Mouse (Mus musculus): ENCODE measurements at regions not wholly inside any gene's neighbourhood (a gene's known extent, or its start where the extent isn't known, plus 50 kb on each side); places are given as distances from the start of the nearest gene placed in this dataset.
A peak's percentile ranks its signal among the peaks of the same experiment; 100 is the strongest.

DNA sequence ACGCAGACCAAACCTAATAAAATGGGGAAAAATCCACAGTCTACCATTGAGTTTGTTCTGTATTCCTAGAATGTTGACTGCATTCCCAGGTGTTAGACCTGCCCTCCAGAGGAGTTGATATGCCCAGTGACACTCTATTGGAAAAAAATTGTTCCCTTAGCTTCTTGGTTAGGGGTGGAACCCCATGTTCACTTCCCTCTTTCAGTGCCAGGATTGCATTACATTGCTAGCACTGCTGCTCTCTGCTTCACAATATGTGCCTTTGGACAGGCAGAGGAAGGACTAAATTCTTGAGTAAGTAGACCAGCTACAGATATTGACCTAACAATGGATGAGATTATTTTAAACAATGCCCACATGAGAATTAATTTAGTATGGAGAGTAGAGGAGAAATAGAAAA is 607.3 kb upstream of the Nr5a2 start:
- no peak for ATAC-seq (ENCODE audit: insufficient number of reproducible peaks, insufficient read depth, low FRiP score, low read depth)
- Histone ChIP-seq H3K27ac (replicated peaks in 1 of 2; ENCODE audit: control insufficient read depth in 1 of 2, insufficient read depth in 1 of 2, low read depth in 2 of 2, low read length in 2 of 2) (no peak overlapping the region), H3K9ac (ENCODE audit: low read length) (no peak overlapping the region), H3K27me3 (ENCODE audit: control insufficient read depth, insufficient read depth, low read length) (no peaks in the 10 kb centered on the region), H3K9me3 (ENCODE audit: control insufficient read depth, low read length) (no peaks in the 10 kb centered on the region), H3K4me2 (ENCODE audit: low read length) (no peak overlapping the region), H3K36me3 (ENCODE audit: control insufficient read depth, insufficient read depth, low read length) (no peaks in the 10 kb centered on the region), H3K4me3 (ENCODE audit: control insufficient read depth in 1 of 2, insufficient read depth in 1 of 2, low read depth in 1 of 2, low read length in 2 of 2) (no peak overlapping the region), H3K4me1 (ENCODE audit: control insufficient read depth in 2 of 2, insufficient read depth in 2 of 2, low read length in 2 of 2) (no peaks in the 10 kb centered on the region)
- 97% methylated on average over 1 of the region's 1 CpGs for WGBS

DNA sequence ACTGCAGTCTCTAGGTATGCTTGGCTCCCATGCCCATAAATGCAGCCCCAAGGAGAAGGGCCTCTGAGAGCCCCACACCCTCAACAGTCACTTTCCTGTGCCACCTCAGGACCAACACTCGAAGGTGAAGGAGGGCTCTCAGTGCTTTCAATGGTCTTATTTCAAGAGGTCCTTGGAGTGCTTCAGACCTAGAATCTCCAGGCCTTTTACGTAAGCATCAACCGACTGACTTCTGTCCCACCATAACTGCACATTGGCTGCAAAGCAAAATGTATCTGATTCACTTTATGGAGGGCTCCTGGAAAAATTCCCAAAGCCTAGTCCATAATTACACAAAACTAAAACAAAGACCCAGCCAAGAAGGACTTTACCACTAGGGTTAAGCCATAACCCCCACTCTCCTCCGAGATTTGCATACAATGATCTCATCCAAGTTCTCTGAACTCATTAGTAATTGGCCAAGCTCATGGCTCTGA is 605.4 kb upstream of the Nr5a2 start:
- Histone ChIP-seq H3K9ac (ENCODE audit: low read length) (no peak overlapping the region), H3K27ac (replicated peaks in 1 of 2; ENCODE audit: control insufficient read depth in 1 of 2, insufficient read depth in 1 of 2, low read depth in 2 of 2, low read length in 2 of 2) (no peak overlapping the region), H3K4me1 (ENCODE audit: control insufficient read depth in 2 of 2, insufficient read depth in 2 of 2, low read length in 2 of 2) (peaks cover 2 to 4% of the 10 kb centered on the region in 2 experiments; a peak in 2 of 4 replicates), H3K36me3 (ENCODE audit: control insufficient read depth, insufficient read depth, low read length) (no peaks in the 10 kb centered on the region), H3K4me3 (ENCODE audit: control insufficient read depth in 1 of 2, insufficient read depth in 1 of 2, low read depth in 1 of 2, low read length in 2 of 2) (no peak overlapping the region), H3K9me3 (ENCODE audit: control insufficient read depth, low read length) (no peaks in the 10 kb centered on the region), H3K4me2 (ENCODE audit: low read length) (no peak overlapping the region), H3K27me3 (ENCODE audit: control insufficient read depth, insufficient read depth, low read length) (no peaks in the 10 kb centered on the region)
- no peak for ATAC-seq (ENCODE audit: insufficient number of reproducible peaks, insufficient read depth, low FRiP score, low read depth)
- 73% methylated on average over 4 of the region's 4 CpGs for WGBS

DNA sequence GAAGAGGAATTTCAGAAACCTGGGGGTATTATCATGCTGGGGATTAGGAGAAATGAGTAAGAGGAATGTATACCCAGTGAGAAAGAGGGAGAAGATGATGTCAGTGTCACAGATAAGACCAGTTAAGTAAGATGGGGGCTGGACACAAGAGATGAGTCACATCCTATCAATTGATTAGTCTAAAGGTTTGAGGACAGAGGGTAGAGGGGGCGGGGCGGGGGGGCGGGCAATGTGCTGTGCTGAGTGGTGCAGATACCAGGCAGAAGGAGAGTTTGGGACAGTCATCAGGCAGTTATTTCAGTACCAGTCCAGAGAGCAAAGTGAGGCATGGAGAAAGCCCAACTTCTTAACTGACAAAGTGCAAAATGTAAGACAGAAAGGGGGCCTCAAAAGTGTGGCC is 601.4 kb upstream of the Nr5a2 start:
- 38% methylated on average over 3 of the region's 3 CpGs for WGBS
- peaks cover 5 to 9% of the 10 kb centered on the region in 2 experiments; a peak in 3 of 4 replicates for H3K4me1 ChIP-seq (ENCODE audit: control insufficient read depth in 2 of 2, insufficient read depth in 2 of 2, low read length in 2 of 2)
- no peaks in the 10 kb centered on the region for H3K9me3 ChIP-seq (ENCODE audit: control insufficient read depth, low read length)
- no peaks in the 10 kb centered on the region for H3K27me3 ChIP-seq (ENCODE audit: control insufficient read depth, insufficient read depth, low read length)
- H3K27ac ChIP-seq (replicated peaks in 1 of 2; ENCODE audit: control insufficient read depth in 1 of 2, insufficient read depth in 1 of 2, low read depth in 2 of 2, low read length in 2 of 2): peak overlapping the region in 1 of 2 experiments; percentile 41; a peak in 3 of 4 replicates
- no peak overlapping the region for H3K9ac ChIP-seq (ENCODE audit: low read length)
- no peak for ATAC-seq (ENCODE audit: insufficient number of reproducible peaks, insufficient read depth, low FRiP score, low read depth)
- no peaks in the 10 kb centered on the region for H3K36me3 ChIP-seq (ENCODE audit: control insufficient read depth, insufficient read depth, low read length)
- H3K4me2 ChIP-seq (ENCODE audit: low read length): no peak overlapping the region
- no peak overlapping the region for H3K4me3 ChIP-seq (ENCODE audit: control insufficient read depth in 1 of 2, insufficient read depth in 1 of 2, low read depth in 1 of 2, low read length in 2 of 2)

DNA sequence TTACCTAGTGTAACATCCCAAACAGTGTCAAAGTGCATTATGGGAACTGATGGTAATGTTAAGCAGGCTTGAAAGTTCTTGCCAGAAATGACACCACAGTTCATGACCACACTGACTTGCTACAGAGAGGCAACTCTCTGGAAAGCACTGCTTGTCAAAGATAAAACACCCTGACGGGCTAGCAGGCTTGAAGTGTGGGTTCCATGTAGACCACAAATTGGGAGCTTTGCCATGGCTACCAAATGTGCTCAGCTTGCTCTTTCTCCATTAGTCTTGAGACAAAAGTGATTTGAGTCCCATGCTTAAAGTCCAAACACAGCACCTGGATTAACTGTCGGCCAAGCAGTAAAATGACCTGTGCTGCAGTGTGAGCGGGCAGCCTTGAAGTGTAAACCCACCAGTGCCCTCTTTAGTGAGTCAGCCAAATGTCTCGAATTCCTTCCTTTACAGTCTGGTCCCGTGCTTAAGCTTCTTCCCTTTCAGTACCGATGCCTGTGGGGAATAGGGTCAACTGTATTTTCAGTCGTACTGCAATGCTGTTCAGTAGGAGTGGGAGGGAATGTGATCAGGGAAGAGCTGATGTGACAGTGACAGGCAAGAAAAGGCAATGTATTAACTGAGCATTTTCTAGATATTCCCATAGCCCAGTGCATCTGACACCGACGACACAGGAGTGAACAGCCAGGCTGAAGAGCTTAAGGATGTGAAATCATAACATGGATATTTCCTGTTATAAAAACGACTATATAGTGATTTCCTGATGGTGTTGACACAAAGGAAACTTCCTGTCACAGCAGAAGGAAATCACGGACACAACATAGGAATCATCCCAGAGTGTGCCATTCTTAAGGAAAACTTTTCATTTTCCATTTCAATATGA is 600.4 kb upstream of the Nr5a2 start:
- H3K9me3 ChIP-seq (ENCODE audit: control insufficient read depth, low read length): no peaks in the 10 kb centered on the region
- H3K27me3 ChIP-seq (ENCODE audit: control insufficient read depth, insufficient read depth, low read length): no peaks in the 10 kb centered on the region
- no peak overlapping the region; the same call in 1 of the 2 replicates for H3K4me2 ChIP-seq (ENCODE audit: low read length)
- H3K4me1 ChIP-seq (ENCODE audit: control insufficient read depth in 2 of 2, insufficient read depth in 2 of 2, low read length in 2 of 2): peaks cover 5 to 9% of the 10 kb centered on the region in 2 experiments; a peak in 3 of 4 replicates
- H3K27ac ChIP-seq (replicated peaks in 1 of 2; ENCODE audit: control insufficient read depth in 1 of 2, insufficient read depth in 1 of 2, low read depth in 2 of 2, low read length in 2 of 2): peak overlapping the region; percentile 55 to 62
- H3K9ac ChIP-seq (ENCODE audit: low read length): no peak overlapping the region
- no peaks in the 10 kb centered on the region for H3K36me3 ChIP-seq (ENCODE audit: control insufficient read depth, insufficient read depth, low read length)
- H3K4me3 ChIP-seq (ENCODE audit: control insufficient read depth in 1 of 2, insufficient read depth in 1 of 2, low read depth in 1 of 2, low read length in 2 of 2): no peak overlapping the region
- no peak; the same call in 1 of the 2 replicates for ATAC-seq (ENCODE audit: insufficient number of reproducible peaks, insufficient read depth, low FRiP score, low read depth)
- WGBS: 27% methylated on average over 11 of the region's 11 CpGs

DNA sequence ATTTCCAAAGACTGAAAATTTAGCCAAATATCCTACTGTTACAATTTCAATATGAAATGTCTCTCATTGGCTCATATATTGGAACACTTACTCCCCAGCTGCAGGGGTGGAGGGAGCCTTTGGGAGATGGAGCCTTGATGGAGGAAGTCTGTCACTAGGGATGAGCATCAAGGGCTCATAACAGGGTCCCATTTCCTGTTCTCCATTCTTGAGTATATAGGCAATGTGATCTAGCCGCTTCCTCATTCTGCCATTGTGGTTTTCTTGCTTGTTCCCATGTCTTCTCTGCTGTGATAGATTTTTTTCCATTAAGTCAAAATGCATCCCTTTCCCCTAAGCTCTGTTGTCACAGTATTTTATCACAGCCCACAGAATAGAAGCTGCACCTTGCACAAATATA is 589.4 kb upstream of the Nr5a2 start:
- Histone ChIP-seq H3K27ac (replicated peaks in 1 of 2; ENCODE audit: control insufficient read depth in 1 of 2, insufficient read depth in 1 of 2, low read depth in 2 of 2, low read length in 2 of 2) (no peak overlapping the region), H3K4me1 (ENCODE audit: control insufficient read depth in 2 of 2, insufficient read depth in 2 of 2, low read length in 2 of 2) (no peaks in the 10 kb centered on the region), H3K27me3 (ENCODE audit: control insufficient read depth, insufficient read depth, low read length) (no peaks in the 10 kb centered on the region), H3K9me3 (ENCODE audit: control insufficient read depth, low read length) (no peaks in the 10 kb centered on the region), H3K9ac (ENCODE audit: low read length) (no peak overlapping the region), H3K4me2 (ENCODE audit: low read length) (no peak overlapping the region), H3K36me3 (ENCODE audit: control insufficient read depth, insufficient read depth, low read length) (no peaks in the 10 kb centered on the region), H3K4me3 (ENCODE audit: control insufficient read depth in 1 of 2, insufficient read depth in 1 of 2, low read depth in 1 of 2, low read length in 2 of 2) (no peak overlapping the region)
- WGBS: 78% methylated on average over 1 of the region's 1 CpGs
- no peak for ATAC-seq (ENCODE audit: insufficient number of reproducible peaks, insufficient read depth, low FRiP score, low read depth)

DNA sequence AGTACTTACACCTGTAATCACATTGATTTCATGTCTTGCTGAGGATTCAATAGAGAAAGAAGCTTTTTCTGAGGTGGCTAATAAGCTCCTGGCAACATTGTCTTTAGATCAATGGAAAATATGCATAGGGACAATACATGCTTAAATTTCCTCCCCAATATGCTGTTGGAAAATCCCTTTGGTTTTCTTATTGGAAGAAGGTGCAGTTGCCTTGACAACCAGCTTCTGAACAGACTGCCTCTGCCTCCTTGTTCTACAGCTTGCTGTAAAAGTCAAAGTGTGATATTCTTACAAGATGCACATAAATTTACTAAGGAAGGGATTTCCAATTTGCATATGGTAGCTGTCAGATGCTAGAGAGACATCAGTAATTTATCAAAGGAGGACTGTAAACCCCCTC is 585.4 kb upstream of the Nr5a2 start:
- H3K4me2 ChIP-seq (ENCODE audit: low read length): no peak overlapping the region
- H3K27me3 ChIP-seq (ENCODE audit: control insufficient read depth, insufficient read depth, low read length): no peaks in the 10 kb centered on the region
- no peaks in the 10 kb centered on the region for H3K4me1 ChIP-seq (ENCODE audit: control insufficient read depth in 2 of 2, insufficient read depth in 2 of 2, low read length in 2 of 2)
- ATAC-seq (ENCODE audit: insufficient number of reproducible peaks, insufficient read depth, low FRiP score, low read depth): no peak
- no peak overlapping the region for H3K27ac ChIP-seq (replicated peaks in 1 of 2; ENCODE audit: control insufficient read depth in 1 of 2, insufficient read depth in 1 of 2, low read depth in 2 of 2, low read length in 2 of 2)
- H3K9me3 ChIP-seq (ENCODE audit: control insufficient read depth, low read length): no peaks in the 10 kb centered on the region
- no peak overlapping the region for H3K9ac ChIP-seq (ENCODE audit: low read length)
- H3K4me3 ChIP-seq (ENCODE audit: control insufficient read depth in 1 of 2, insufficient read depth in 1 of 2, low read depth in 1 of 2, low read length in 2 of 2): no peak overlapping the region
- no peaks in the 10 kb centered on the region for H3K36me3 ChIP-seq (ENCODE audit: control insufficient read depth, insufficient read depth, low read length)

DNA sequence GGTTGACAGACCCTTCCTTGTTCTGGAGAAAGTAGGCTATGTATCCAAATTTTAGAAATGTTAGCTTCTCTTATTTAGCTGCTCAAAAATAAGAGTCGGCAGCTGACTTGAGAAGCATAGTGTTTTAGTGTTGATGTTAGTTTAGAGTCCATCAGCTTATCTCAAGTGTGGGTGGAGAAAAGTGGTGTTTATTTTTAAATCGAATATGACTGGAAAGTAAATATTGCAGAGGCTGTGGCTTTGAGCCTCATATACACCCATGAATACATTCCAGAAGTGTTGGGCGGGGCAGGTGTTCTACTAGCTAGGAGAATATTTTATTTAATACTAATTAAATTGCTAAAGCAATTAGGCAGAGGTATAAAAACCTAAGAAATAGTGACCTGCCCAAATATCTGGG is 583.6 kb upstream of the Nr5a2 start:
- Histone ChIP-seq H3K9ac (ENCODE audit: low read length) (no peak overlapping the region), H3K4me1 (ENCODE audit: control insufficient read depth in 2 of 2, insufficient read depth in 2 of 2, low read length in 2 of 2) (no peaks in the 10 kb centered on the region), H3K4me3 (ENCODE audit: control insufficient read depth in 1 of 2, insufficient read depth in 1 of 2, low read depth in 1 of 2, low read length in 2 of 2) (no peak overlapping the region), H3K36me3 (ENCODE audit: control insufficient read depth, insufficient read depth, low read length) (no peaks in the 10 kb centered on the region), H3K27me3 (ENCODE audit: control insufficient read depth, insufficient read depth, low read length) (no peaks in the 10 kb centered on the region), H3K9me3 (ENCODE audit: control insufficient read depth, low read length) (no peaks in the 10 kb centered on the region), H3K27ac (replicated peaks in 1 of 2; ENCODE audit: control insufficient read depth in 1 of 2, insufficient read depth in 1 of 2, low read depth in 2 of 2, low read length in 2 of 2) (no peak overlapping the region), H3K4me2 (ENCODE audit: low read length) (no peak overlapping the region)
- WGBS: 58% methylated on average over 3 of the region's 3 CpGs
- ATAC-seq (ENCODE audit: insufficient number of reproducible peaks, insufficient read depth, low FRiP score, low read depth): no peak

Measured in heart, embryonic 14.5 days (tissue).